In the genomic region with DNA sequence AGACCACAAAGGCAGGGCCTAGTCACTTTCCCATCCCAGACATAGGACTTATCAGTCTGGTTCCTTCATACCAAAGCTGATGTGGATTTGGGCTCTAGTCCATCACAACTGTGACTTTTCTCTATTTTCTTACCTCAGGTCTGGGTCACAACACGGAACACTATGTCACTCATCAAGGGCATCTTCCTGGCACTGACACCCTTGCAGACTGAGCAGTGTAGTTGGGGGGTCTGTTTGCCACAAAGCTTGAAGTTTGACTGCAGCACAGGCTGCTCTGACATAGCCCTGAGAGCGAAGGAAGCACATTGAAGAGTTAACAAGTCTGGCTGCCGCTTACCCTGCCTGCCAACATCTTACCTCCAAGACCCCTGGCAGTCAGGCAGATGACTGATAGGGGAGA, we compare ENCODE assay signal across 8 mouse cellular contexts. TPM values are rescaled to one million over a fixed set of nuclear protein-coding genes. Genes with fewer than 3 reads are reported as not detected.
DNase-seq lines count a peak whose midpoint lies in the region; ATAC-seq lines count a peak whose summit lies in the region.
"Had no signal": no experiment of that assay in that cellular context is flagged by ENCODE, and none has a peak within 500 bp of the region (broad histone marks: within the 10 kb centered on the region; RNA-seq: fewer than 3 reads in every experiment).

No protein-coding gene starts in this region.

- H3K27ac ChIP-seq in lung, embryonic 15.5 days: no peak overlapping the region
- no peak overlapping the region for H3K27ac ChIP-seq in forebrain, embryonic 13.5 days
- no peak overlapping the region for H3K27ac ChIP-seq in limb, embryonic 10.5 days
- H3K27ac ChIP-seq in neural tube, embryonic 12.5 days: no peak overlapping the region

- peaks cover 45% of the 10 kb centered on the region for H3K36me3 ChIP-seq in lung, embryonic 15.5 days
- H3K36me3 ChIP-seq in forebrain, embryonic 13.5 days (ENCODE audit: poor library complexity, severe bottlenecking): peaks cover 76% of the 10 kb centered on the region
- H3K36me3 ChIP-seq in limb, embryonic 10.5 days: peaks cover 81% of the 10 kb centered on the region
- H3K36me3 ChIP-seq in neural tube, embryonic 12.5 days: peaks cover 66% of the 10 kb centered on the region

- peak overlapping the region; percentile 95; the same call in 1 of the 2 replicates for H3K4me2 ChIP-seq in lung, embryonic 15.5 days
- H3K4me2 ChIP-seq in forebrain, embryonic 13.5 days: peak overlapping the region; percentile 98
- peak overlapping the region; percentile 96 for H3K4me2 ChIP-seq in neural tube, embryonic 12.5 days (replicated peaks)

- WGBS in lung, embryonic 15.5 days: 67% methylated on average over 3 of the region's 3 CpGs
- WGBS in forebrain, embryonic 13.5 days: 78% methylated on average over 3 of the region's 3 CpGs
- WGBS in limb, embryonic 10.5 days: 92% methylated on average over 3 of the region's 3 CpGs
- 84% methylated on average over 3 of the region's 3 CpGs for WGBS in neural tube, embryonic 12.5 days

- H3K9ac ChIP-seq in lung, embryonic 15.5 days: no peak overlapping the region
- H3K9ac ChIP-seq in forebrain, embryonic 13.5 days: peak overlapping the region; percentile 60
- peak overlapping the region; percentile 9; the same call in 1 of the 2 replicates for H3K9ac ChIP-seq in neural tube, embryonic 12.5 days

- no peak for ATAC-seq in lung, embryonic 15.5 days (ENCODE audit: borderline replicate concordance, extremely low read depth, low FRiP score, low TSS enrichment)
- no peak for ATAC-seq in forebrain, embryonic 13.5 days
- ATAC-seq in neural tube, embryonic 12.5 days (ENCODE audit: low FRiP score, low read depth): no peak
- ATAC-seq in megakaryocyte, adult 5-6 weeks (ENCODE audit: poor library complexity, severe bottlenecking): no peak
- ATAC-seq: inflammation-experienced regulatory T-cells, adult 6 months had no signal

- DNase-seq in lung, postnatal 10 days: no peak
- DNase-seq in limb, embryonic 10.5 days (ENCODE audit: low spot score): no peak
- no peak for DNase-seq in thymus, postnatal 10 days (ENCODE audit: low spot score in 2 of 2)

- H3K4me3 ChIP-seq in lung, embryonic 15.5 days: no peak overlapping the region
- peak overlapping the region; percentile 30 for H3K4me3 ChIP-seq in forebrain, embryonic 13.5 days
- H3K4me3 ChIP-seq in limb, embryonic 10.5 days: peak overlapping the region; percentile 27; the same call in 1 of the 2 replicates
- 0 out of 2 replicates have a peak overlapping the region, but pooled peaks have one; percentile 8 for H3K4me3 ChIP-seq in neural tube, embryonic 12.5 days

- H3K4me1 ChIP-seq in lung, embryonic 15.5 days: peaks cover 41% of the 10 kb centered on the region
- peaks cover 57% of the 10 kb centered on the region for H3K4me1 ChIP-seq in forebrain, embryonic 13.5 days
- peaks cover 49% of the 10 kb centered on the region for H3K4me1 ChIP-seq in limb, embryonic 10.5 days
- H3K4me1 ChIP-seq in neural tube, embryonic 12.5 days: peaks cover 55% of the 10 kb centered on the region

- H3K27me3 ChIP-seq in lung, embryonic 15.5 days: no peaks in the 10 kb centered on the region
- H3K27me3 ChIP-seq in forebrain, embryonic 13.5 days: no peaks in the 10 kb centered on the region
- H3K27me3 ChIP-seq in limb, embryonic 10.5 days (ENCODE audit: low read depth, poor library complexity, severe bottlenecking): no peaks in the 10 kb centered on the region
- H3K27me3 ChIP-seq in neural tube, embryonic 12.5 days (replicated peaks): no peaks in the 10 kb centered on the region

- H3K9me3 ChIP-seq in lung, embryonic 15.5 days: no peaks in the 10 kb centered on the region
- no peaks in the 10 kb centered on the region for H3K9me3 ChIP-seq in forebrain, embryonic 13.5 days (replicated peaks)
- no peaks in the 10 kb centered on the region for H3K9me3 ChIP-seq in limb, embryonic 10.5 days (replicated peaks)
- no peaks in the 10 kb centered on the region for H3K9me3 ChIP-seq in neural tube, embryonic 12.5 days

RNA-seq across cellular contexts. Expression of gene Rbm15b, which starts 4.1 kb away (rescaled TPM):
- 10.7 and 11.5 TPM in 2 replicates for polyA plus RNA-seq in lung, embryonic 15.5 days (2015; fragmentation: Nextera tagmentation; extraction: Ambion mirVana)
- 14.0 and 14.2 TPM in 2 replicates for polyA plus RNA-seq in forebrain, embryonic 13.5 days (2015; fragmentation: Nextera tagmentation; extraction: Ambion mirVana)
- 17.9 and 20.4 TPM in 2 replicates for polyA plus RNA-seq in limb, embryonic 10.5 days (2016; fragmentation: Nextera tagmentation; extraction: Ambion mirVana)
- polyA plus RNA-seq in neural tube, embryonic 12.5 days (2016; fragmentation: Nextera tagmentation; extraction: Ambion mirVana): 39.6 and 39.7 TPM in 2 replicates
- 10.6 and 11.4 TPM in 2 replicates for total RNA-seq in megakaryocyte, adult 5-6 weeks (2015)
- total RNA-seq in megakaryocyte, adult 5-6 weeks (2017): 13.6 and 14.1 TPM in 2 replicates

RNA-seq across cellular contexts. Expression of gene Manf, which starts 8.7 kb away (rescaled TPM):
- 269 and 298 TPM in 2 replicates for polyA plus RNA-seq in lung, embryonic 15.5 days (2015; fragmentation: Nextera tagmentation; extraction: Ambion mirVana)
- 205 and 222 TPM in 2 replicates for polyA plus RNA-seq in forebrain, embryonic 13.5 days (2015; fragmentation: Nextera tagmentation; extraction: Ambion mirVana)
- polyA plus RNA-seq in limb, embryonic 10.5 days (2016; fragmentation: Nextera tagmentation; extraction: Ambion mirVana): 290 and 342 TPM in 2 replicates
- polyA plus RNA-seq in neural tube, embryonic 12.5 days (2016; fragmentation: Nextera tagmentation; extraction: Ambion mirVana): 218 and 248 TPM in 2 replicates
- total RNA-seq in megakaryocyte, adult 5-6 weeks (2015): 220 and 229 TPM in 2 replicates
- 186 and 189 TPM in 2 replicates for total RNA-seq in megakaryocyte, adult 5-6 weeks (2017)
